Mouse (Mus musculus): Measurements from ENCODE around the gene Wrb. TPM values are rescaled to one million over a fixed set of nuclear protein-coding genes. Genes with fewer than 3 reads are reported as not detected.

Wrb gene
- polyA plus RNA-seq, 1 experiment from 2014 or later = 214 TPM

- Histone ChIP-seq H3K36me3 (replicated peaks; ENCODE audit: control insufficient read depth, insufficient read depth) (no peaks in the 10 kb centered on the region), H3K4me1 (replicated peaks; ENCODE audit: control insufficient read depth, insufficient read depth, low read length) (no peaks in the 10 kb centered on the region), H3K4me2 (replicated peaks) (no peak overlapping the region), H3K27ac (no peak overlapping the region), H3K27me3 (ENCODE audit: control insufficient read depth, insufficient read depth, low read length) (no peaks in the 10 kb centered on the region), H3K4me3 (replicated peaks; ENCODE audit: low read length) (no peak overlapping the region), H3K9ac (no peak overlapping the region), H3K9me3 (ENCODE audit: control insufficient read depth, low read length) (no peaks in the 10 kb centered on the region)
- WGBS = 86% methylated on average over 11 of the region's 11 CpGs
- DNase-seq (ENCODE audit: low spot score) (no peak), ATAC-seq (ENCODE audit: low FRiP score) (no peak)
Measured at GRCm38 (mm10) chr16:96201485-96202232, 56.5 kb downstream of the Wrb start.

Other genes starting within 250 kb of the Wrb start
- gene Psmg1, start 154.4 kb upstream of the Wrb start, polyA plus RNA-seq (2014; fragmentation: Nextera tagmentation; extraction: Ambion mirVana) = 62.1 and 67.7 TPM in 2 replicates
- gene Brwd1, start 62.9 kb upstream of the Wrb start, polyA plus RNA-seq (2014; fragmentation: Nextera tagmentation; extraction: Ambion mirVana) = 316 and 319 TPM in 2 replicates
- gene Hmgn1, start 17.7 kb upstream of the Wrb start, polyA plus RNA-seq (2014; fragmentation: Nextera tagmentation; extraction: Ambion mirVana) = 292 and 300 TPM in 2 replicates
- gene Lca5l, start 46.9 kb downstream of the Wrb start, polyA plus RNA-seq (2014; fragmentation: Nextera tagmentation; extraction: Ambion mirVana) = 1.3 and 2.1 TPM in 2 replicates
- 1.3 and 2.6 TPM in 2 replicates for gene Sh3bgr, start 55.0 kb downstream of the Wrb start, polyA plus RNA-seq (2014; fragmentation: Nextera tagmentation; extraction: Ambion mirVana)
- gene B3galt5, start 90.4 kb downstream of the Wrb start, polyA plus RNA-seq (2014; fragmentation: Nextera tagmentation; extraction: Ambion mirVana) = 5.3 and 5.5 TPM in 2 replicates